Mouse (Mus musculus) hindbrain, embryonic 14.5 days (tissue): ENCODE measurements around the gene Fgfr1op. TPM values are rescaled to one million over a fixed set of nuclear protein-coding genes. Genes with fewer than 3 reads are reported as not detected.
"Not testable (repeated sequence)": the region's sequence is repeated elsewhere in the genome, so short reads cannot be mapped to it uniquely, and the experiment has no call there.

Experiments
- ATAC-seq: fragments of 200-750 bp; cut with Nextera tagmentation; 2 replicates; pipeline ENCODE4 v1.8.0; 2017; ENCODE audit warnings: moderate number of reproducible peaks, mild to moderate bottlenecking, moderate TSS enrichment, moderate library complexity; ENCODE audit not compliant: low FRiP score
- DNase-seq: peaks from one replicate; pipeline ENCODE4 v3.0.0-alpha.2; 2015; ENCODE audit warnings: low spot score
- H3K27ac ChIP-seq: fragments of 300-500 bp; sonication (generic); 2 replicates; pipeline ENCODE4 v1.5.1; 2014; ENCODE audit warnings: mild to moderate bottlenecking, moderate library complexity
- H3K27me3 ChIP-seq: fragments of 300-500 bp; sonication (generic); 2 replicates; pipeline ENCODE4 v1.6.1; 2014; ENCODE audit warnings: mild to moderate bottlenecking, low read length, mixed read lengths; ENCODE audit not compliant: control insufficient read depth, insufficient read depth
- H3K36me3 ChIP-seq: fragments of 300-500 bp; sonication (generic); replicated peaks from 2 replicates; pipeline ENCODE4 v1.6.1; 2014; ENCODE audit not compliant: control insufficient read depth, insufficient read depth
- H3K4me1 ChIP-seq: fragments of 300-500 bp; sonication (generic); replicated peaks from 2 replicates; pipeline ENCODE4 v1.6.1; 2014; ENCODE audit warnings: antibody characterized with exemption, low read length, mixed read lengths; ENCODE audit not compliant: control insufficient read depth, insufficient read depth
- H3K4me2 ChIP-seq: fragments of 300-500 bp; sonication (generic); replicated peaks from 2 replicates; pipeline ENCODE4 v1.6.1; 2014; ENCODE audit warnings: mild to moderate bottlenecking, moderate library complexity
- H3K4me3 ChIP-seq: fragments of 300-500 bp; sonication (generic); replicated peaks from 2 replicates; pipeline ENCODE4 v1.5.1; 2014; ENCODE audit warnings: mild to moderate bottlenecking, low read length
- H3K9ac ChIP-seq: fragments of 300-500 bp; sonication (generic); 2 replicates; pipeline ENCODE4 v1.6.1; 2014
- H3K9me3 ChIP-seq: fragments of 300-500 bp; sonication (generic); 2 replicates; pipeline ENCODE4 v1.6.1; 2016; ENCODE audit warnings: low read length; ENCODE audit not compliant: control insufficient read depth
- WGBS: fragments of 180-500 bp; shearing (Covaris S2); extraction: QIAGEN DNeasy Blood & Tissue Kit; methylation state at CpG from one replicate; pipeline ENCODE4 v1.1.7; 2014; 5-methylcytosine and 5-hydroxymethylcytosine counted together
- polyA plus RNA-seq: library from polyadenylated mRNA; unstranded; fragments of >200 nt; fragmentation: Nextera tagmentation; extraction: Ambion mirVana; gene quantifications from 2 replicates; pipeline ENCODE4 v1.2.1, GENCODE M21; 2014

Gene Fgfr1op
- 32.2 and 39.6 TPM in 2 replicates for polyA plus RNA-seq

- H3K27me3 ChIP-seq, H3K4me1 ChIP-seq, DNase-seq, H3K9me3 ChIP-seq: not testable (repeated sequence)
- peak within 1 kb of the TSS; percentile 44 for H3K4me3 ChIP-seq
- H3K36me3 ChIP-seq = peaks cover 14% of the 10 kb centered on the region
- peak; percentile 98 for ATAC-seq
- under 1% methylated on average over 13 of the region's 55 CpGs for WGBS
- H3K9ac ChIP-seq = peak within 1 kb of the TSS; percentile 61; the same call in 1 of the 2 replicates
- 0 out of 2 replicates have a peak within 1 kb of the TSS, but pooled peaks have one; percentile 51 for H3K27ac ChIP-seq
- H3K4me2 ChIP-seq = peak within 1 kb of the TSS; percentile 49
Observed at GRCm38 (mm10) chr17:8164701-8165607, at the start of gene Fgfr1op. Fgfr1op (plus strand) TSS chr17:8165501.

GRCm38 (mm10) chr17:8116378-8116777 is 48.9 kb upstream of the Fgfr1op start:
- H3K4me2 ChIP-seq, H3K4me3 ChIP-seq, H3K27me3 ChIP-seq, DNase-seq, H3K36me3 ChIP-seq, H3K9ac ChIP-seq, H3K27ac ChIP-seq, H3K4me1 ChIP-seq, H3K9me3 ChIP-seq, ATAC-seq: not testable (repeated sequence)
- WGBS = 84% methylated on average over 5 of the region's 11 CpGs

GRCm38 (mm10) chr17:8116928-8117327 is 48.4 kb upstream of the Fgfr1op start:
- not testable (repeated sequence) for H3K4me2 ChIP-seq, H3K4me1 ChIP-seq, H3K27ac ChIP-seq, H3K9ac ChIP-seq, H3K9me3 ChIP-seq, H3K4me3 ChIP-seq, ATAC-seq, H3K36me3 ChIP-seq, DNase-seq, H3K27me3 ChIP-seq
- no CpG with 5 or more reads among the region's 6 CpGs for WGBS

- not testable (repeated sequence) for H3K36me3 ChIP-seq, H3K4me3 ChIP-seq, H3K4me2 ChIP-seq, H3K9ac ChIP-seq, H3K27me3 ChIP-seq, H3K27ac ChIP-seq, H3K9me3 ChIP-seq, ATAC-seq, H3K4me1 ChIP-seq, DNase-seq
- WGBS = no CpG with 5 or more reads among the region's 3 CpGs
Observed at GRCm38 (mm10) chr17:8122974-8123373, 42.3 kb upstream of the Fgfr1op start.

- not testable (repeated sequence) for H3K9me3 ChIP-seq, H3K27me3 ChIP-seq, H3K4me1 ChIP-seq, H3K4me2 ChIP-seq, H3K9ac ChIP-seq, H3K27ac ChIP-seq, ATAC-seq, DNase-seq, H3K36me3 ChIP-seq, H3K4me3 ChIP-seq
- 93% methylated on average over 2 of the region's 6 CpGs for WGBS
Observed at GRCm38 (mm10) chr17:8124586-8124985, 40.7 kb upstream of the Fgfr1op start.

GRCm38 (mm10) chr17:8128326-8128993 is 36.8 kb upstream of the Fgfr1op start:
- WGBS = no CpG with 5 or more reads among the region's 7 CpGs
- H3K4me1 ChIP-seq, H3K36me3 ChIP-seq, H3K9ac ChIP-seq, H3K4me3 ChIP-seq, H3K27me3 ChIP-seq, H3K9me3 ChIP-seq, DNase-seq, H3K4me2 ChIP-seq, ATAC-seq, H3K27ac ChIP-seq: not testable (repeated sequence)

- H3K27me3 ChIP-seq, H3K9ac ChIP-seq, H3K36me3 ChIP-seq, H3K9me3 ChIP-seq, DNase-seq, ATAC-seq, H3K4me1 ChIP-seq, H3K4me2 ChIP-seq, H3K4me3 ChIP-seq, H3K27ac ChIP-seq: not testable (repeated sequence)
- 95% methylated on average over 9 of the region's 9 CpGs for WGBS
Observed at GRCm38 (mm10) chr17:8129578-8129977, 35.7 kb upstream of the Fgfr1op start.

GRCm38 (mm10) chr17:8130849-8131248 is 34.5 kb upstream of the Fgfr1op start:
- not testable (repeated sequence) for H3K9me3 ChIP-seq, H3K4me3 ChIP-seq, H3K27ac ChIP-seq, H3K36me3 ChIP-seq, H3K9ac ChIP-seq, ATAC-seq, H3K4me1 ChIP-seq, H3K27me3 ChIP-seq, DNase-seq, H3K4me2 ChIP-seq
- no CpG with 5 or more reads among the region's 6 CpGs for WGBS

- H3K9ac ChIP-seq, ATAC-seq, H3K36me3 ChIP-seq, DNase-seq, H3K27me3 ChIP-seq, H3K4me1 ChIP-seq, H3K27ac ChIP-seq, H3K4me2 ChIP-seq, H3K9me3 ChIP-seq, H3K4me3 ChIP-seq: not testable (repeated sequence)
- 97% methylated on average over 5 of the region's 5 CpGs for WGBS
Observed at GRCm38 (mm10) chr17:8138116-8138515, 27.2 kb upstream of the Fgfr1op start.
